Comparison of ENCODE assay signal across 8 mouse cellular contexts in the genomic region with DNA sequence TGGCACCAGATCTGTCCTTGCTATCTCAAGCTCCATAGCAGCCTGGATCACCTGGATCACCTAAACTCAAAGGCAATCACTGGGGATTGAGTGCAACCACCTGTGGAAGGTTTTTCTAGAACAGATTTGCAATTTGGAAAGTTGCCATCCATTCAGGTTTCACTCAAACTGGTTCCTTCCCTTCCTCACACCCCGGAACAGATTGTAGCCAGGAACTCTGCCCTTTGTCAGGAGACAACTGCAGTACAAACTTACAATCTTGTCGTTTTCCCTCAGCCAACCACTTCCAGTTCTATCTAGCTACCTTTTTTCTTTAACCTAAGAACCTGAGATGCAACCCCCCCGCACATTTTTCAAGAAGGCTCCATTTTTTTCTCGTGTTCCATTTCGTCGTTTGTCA. TPM values are rescaled to one million over a fixed set of nuclear protein-coding genes. Genes with fewer than 3 reads are reported as not detected.
A peak's percentile ranks its signal among the peaks of the same experiment; 100 is the strongest.
DNase-seq lines count a peak whose midpoint lies in the region; ATAC-seq and TF ChIP-seq lines count a peak whose summit lies in the region.
"Had no signal": no experiment of that assay in that cellular context is flagged by ENCODE, and none has a peak within 500 bp of the region (broad histone marks: within the 10 kb centered on the region; RNA-seq: fewer than 3 reads in every experiment).

No protein-coding gene starts in this region.

- peak overlapping the region; percentile 96; the same call in 1 of the 2 replicates for H3K9ac ChIP-seq in forebrain, embryonic 11.5 days (ENCODE audit: low read length)
- peak overlapping the region; percentile 95 for H3K9ac ChIP-seq in neural tube, embryonic 15.5 days (replicated peaks)

- H3K9me3 ChIP-seq in forebrain, embryonic 11.5 days (ENCODE audit: control insufficient read depth, low read length) = no peaks in the 10 kb centered on the region
- no peaks in the 10 kb centered on the region for H3K9me3 ChIP-seq in limb, embryonic 10.5 days (replicated peaks)
- H3K9me3 ChIP-seq in neural tube, embryonic 15.5 days (replicated peaks) = no peaks in the 10 kb centered on the region
- H3K9me3 ChIP-seq: megakaryocyte, embryonic 14.5 days had no signal

- intact Hi-C loops in left cerebral cortex, adult 2 months (cut with DNase I) = loop anchor here (2.0 to 10.0 kb wide), 2 partner anchors 33 to 255 kb away; a partner anchor contains a TSS
- intact Hi-C loops in left cerebral cortex, postnatal 14 days (cut with DNase I) = loop anchor here (5.0 kb wide), 1 partner anchor 42 kb away; no protein-coding TSS in a partner anchor

- 37% methylated on average over 6 of the region's 6 CpGs for WGBS in forebrain, embryonic 11.5 days
- 32% methylated on average over 6 of the region's 6 CpGs for WGBS in limb, embryonic 10.5 days
- WGBS in neural tube, embryonic 15.5 days = 40% methylated on average over 6 of the region's 6 CpGs

- peaks cover 9% of the 10 kb centered on the region; the same call in 1 of the 2 replicates for H3K4me1 ChIP-seq in forebrain, embryonic 11.5 days (replicated peaks; ENCODE audit: control insufficient read depth, insufficient read depth, low read length)
- H3K4me1 ChIP-seq in limb, embryonic 10.5 days = peaks cover 34% of the 10 kb centered on the region
- H3K4me1 ChIP-seq in neural tube, embryonic 15.5 days = peaks cover 32% of the 10 kb centered on the region

- no peaks in the 10 kb centered on the region for H3K36me3 ChIP-seq in forebrain, embryonic 11.5 days (ENCODE audit: control insufficient read depth, insufficient read depth, low read length)
- peaks cover 7% of the 10 kb centered on the region; the same call in 1 of the 2 replicates for H3K36me3 ChIP-seq in limb, embryonic 10.5 days
- no peaks in the 10 kb centered on the region for H3K36me3 ChIP-seq in neural tube, embryonic 15.5 days

- no peaks in the 10 kb centered on the region for H3K27me3 ChIP-seq in forebrain, embryonic 11.5 days (ENCODE audit: control insufficient read depth, insufficient read depth, low read length)
- H3K27me3 ChIP-seq in limb, embryonic 10.5 days (ENCODE audit: low read depth, poor library complexity, severe bottlenecking) = no peaks in the 10 kb centered on the region
- H3K27me3 ChIP-seq in neural tube, embryonic 15.5 days (replicated peaks) = no peaks in the 10 kb centered on the region
- H3K27me3 ChIP-seq: megakaryocyte, embryonic 14.5 days had no signal

- no peak for ATAC-seq in forebrain, embryonic 11.5 days (replicated peaks; ENCODE audit: low FRiP score)
- no peak for ATAC-seq in neural tube, embryonic 15.5 days (ENCODE audit: low FRiP score)

- peak overlapping the region; percentile 81; the same call in 1 of the 2 replicates for H3K4me2 ChIP-seq in forebrain, embryonic 11.5 days (ENCODE audit: low read depth, low read length, severe bottlenecking)
- peak overlapping the region; percentile 62 for H3K4me2 ChIP-seq in neural tube, embryonic 15.5 days

- peak overlapping the region; percentile 62 for H3K4me3 ChIP-seq in left cerebral cortex, adult 2 months
- H3K4me3 ChIP-seq in forebrain, embryonic 11.5 days (ENCODE audit: low read depth, low read length) = no peak overlapping the region
- peak overlapping the region; percentile 94 for H3K4me3 ChIP-seq in limb, embryonic 10.5 days
- H3K4me3 ChIP-seq in neural tube, embryonic 15.5 days (replicated peaks) = peak overlapping the region; percentile 97

- peak overlapping the region; percentile 98; the same call in 1 of the 2 replicates for H3K27ac ChIP-seq in left cerebral cortex, adult 2 months
- H3K27ac ChIP-seq in forebrain, embryonic 11.5 days (ENCODE audit: low read depth, low read length) = no peak overlapping the region
- no peak overlapping the region; the same call in 1 of the 2 replicates for H3K27ac ChIP-seq in limb, embryonic 10.5 days
- peak overlapping the region; percentile 99 for H3K27ac ChIP-seq in neural tube, embryonic 15.5 days (replicated peaks)

- no peak for TF ChIP-seq CTCF in left cerebral cortex, adult 2 months (IDR thresholded peaks at IDR 0.05)

- no peak for DNase-seq in left cerebral cortex, adult 2 months (ENCODE audit: extremely low spot score in 1 of 2, low spot score in 2 of 2)
- no peak for DNase-seq in left cerebral cortex, postnatal 14 days (ENCODE audit: low spot score in 2 of 2)
- DNase-seq in forebrain, embryonic 11.5 days (ENCODE audit: low spot score) = no peak
- no peak for DNase-seq in limb, embryonic 10.5 days (ENCODE audit: low spot score)
- no peak for DNase-seq in layer of hippocampus, adult 11-12 months (ENCODE audit: low spot score)
- no peak for DNase-seq in adrenal gland, adult 18-20 months (ENCODE audit: low spot score in 2 of 2)

RNA-seq across cellular contexts. Expression of a gene that starts 0.8 kb away (rescaled TPM):
- 100 to 1,000 TPM; 117 to 126 TPM for total RNA-seq in left cerebral cortex, adult 2 months (2021)
- 100 to 1,000 TPM; 146 to 149 TPM for total RNA-seq in left cerebral cortex, postnatal 14 days (2021)
- polyA plus RNA-seq in forebrain, embryonic 11.5 days (2014; fragmentation: Nextera tagmentation; extraction: Ambion mirVana) = 33.5 and 34.6 TPM in 2 replicates
- polyA plus RNA-seq in limb, embryonic 10.5 days (2016; fragmentation: Nextera tagmentation; extraction: Ambion mirVana) = 26.2 and 28.8 TPM in 2 replicates
- 28.6 and 32.1 TPM in 2 replicates for polyA plus RNA-seq in neural tube, embryonic 15.5 days (2015; fragmentation: Nextera tagmentation; extraction: Ambion mirVana)
- 10 to 100 TPM; 73.7 to 81.6 TPM for total RNA-seq in adrenal gland, adult 18-20 months (2021)

RNA-seq across cellular contexts. Expression of a gene that starts 12.0 kb away (rescaled TPM):
- 1 to 10 TPM; 4.0 to 5.0 TPM for total RNA-seq in left cerebral cortex, adult 2 months (2021)
- 1 to 10 TPM; 4.8 to 5.6 TPM for total RNA-seq in left cerebral cortex, postnatal 14 days (2021)
- 9.8 and 10.2 TPM in 2 replicates for polyA plus RNA-seq in forebrain, embryonic 11.5 days (2014; fragmentation: Nextera tagmentation; extraction: Ambion mirVana)
- polyA plus RNA-seq in limb, embryonic 10.5 days (2016; fragmentation: Nextera tagmentation; extraction: Ambion mirVana) = 0.83 and 1.9 TPM in 2 replicates
- 2.3 and 2.7 TPM in 2 replicates for polyA plus RNA-seq in neural tube, embryonic 15.5 days (2015; fragmentation: Nextera tagmentation; extraction: Ambion mirVana)
- total RNA-seq in adrenal gland, adult 18-20 months (2021) = 1 to 10 TPM; 1.9 to 2.7 TPM

RNA-seq across cellular contexts. Expression of a gene that starts 29.6 kb away (rescaled TPM):
- total RNA-seq in left cerebral cortex, adult 2 months (2021) = 10 to 100 TPM; 22.2 to 26.4 TPM
- total RNA-seq in left cerebral cortex, postnatal 14 days (2021) = 10 to 100 TPM; 16.8 to 19.0 TPM
- 37.5 and 40.9 TPM in 2 replicates for polyA plus RNA-seq in forebrain, embryonic 11.5 days (2014; fragmentation: Nextera tagmentation; extraction: Ambion mirVana)
- polyA plus RNA-seq in limb, embryonic 10.5 days (2016; fragmentation: Nextera tagmentation; extraction: Ambion mirVana) = 53.1 and 57.5 TPM in 2 replicates
- 16.9 and 20.5 TPM in 2 replicates for polyA plus RNA-seq in neural tube, embryonic 15.5 days (2015; fragmentation: Nextera tagmentation; extraction: Ambion mirVana)
- 100 to 1,000 TPM; 105 to 110 TPM for total RNA-seq in adrenal gland, adult 18-20 months (2021)

RNA-seq across cellular contexts. Expression of a gene that starts 33.0 kb away (rescaled TPM):
- 10 to 100 TPM; 60.3 to 61.1 TPM for total RNA-seq in left cerebral cortex, adult 2 months (2021)
- 10 to 100 TPM; 61.6 to 64.0 TPM for total RNA-seq in left cerebral cortex, postnatal 14 days (2021)
- polyA plus RNA-seq in forebrain, embryonic 11.5 days (2014; fragmentation: Nextera tagmentation; extraction: Ambion mirVana) = 61.3 and 65.5 TPM in 2 replicates
- polyA plus RNA-seq in limb, embryonic 10.5 days (2016; fragmentation: Nextera tagmentation; extraction: Ambion mirVana) = 75.1 and 76.6 TPM in 2 replicates
- 48.1 and 58.2 TPM in 2 replicates for polyA plus RNA-seq in neural tube, embryonic 15.5 days (2015; fragmentation: Nextera tagmentation; extraction: Ambion mirVana)
- total RNA-seq in adrenal gland, adult 18-20 months (2021) = 10 to 100 TPM; 41.1 to 78.7 TPM

RNA-seq across cellular contexts. Expression of a gene that starts 52.5 kb away (rescaled TPM):
- total RNA-seq in left cerebral cortex, adult 2 months (2021) = 1 to 10 TPM in 1 of 2 experiments, under 1 TPM in 1; 0.82 to 1.1 TPM
- total RNA-seq in left cerebral cortex, postnatal 14 days (2021) = 1 to 10 TPM; 1.0 to 1.2 TPM
- not detected in 2 replicates for polyA plus RNA-seq in forebrain, embryonic 11.5 days (2014; fragmentation: Nextera tagmentation; extraction: Ambion mirVana)
- not detected in 2 replicates for polyA plus RNA-seq in limb, embryonic 10.5 days (2016; fragmentation: Nextera tagmentation; extraction: Ambion mirVana)
- 0.05 TPM in 1 of 2 replicates, not detected in the other for polyA plus RNA-seq in neural tube, embryonic 15.5 days (2015; fragmentation: Nextera tagmentation; extraction: Ambion mirVana)
- under 1 TPM; 0.63 to 0.83 TPM for total RNA-seq in adrenal gland, adult 18-20 months (2021)

Comparison
In these comparisons a context has a peak if more than half of its experiments do, and no peak if none do; other contexts are left out.
1. H3K27ac ChIP-seq: peak in left cerebral cortex, adult 2 months (single experiment) and neural tube, embryonic 15.5 days (single experiment); none in forebrain, embryonic 11.5 days (single experiment) and limb, embryonic 10.5 days (single experiment).